Mouse (Mus musculus) v-Abl transformed pro-B cells (cell line): ENCODE measurements around the gene Psmf1.

Source experiments
- in situ Hi-C, 2 experiments: fragments of 400-800 bp; cut with MboI; formaldehyde crosslinking; loops; one replicate each; pipeline ENCODE4 v1.15.1; 2025; ENCODE audit not compliant: unreplicated experiment in 2 of 2

Psmf1 gene

DNA sequence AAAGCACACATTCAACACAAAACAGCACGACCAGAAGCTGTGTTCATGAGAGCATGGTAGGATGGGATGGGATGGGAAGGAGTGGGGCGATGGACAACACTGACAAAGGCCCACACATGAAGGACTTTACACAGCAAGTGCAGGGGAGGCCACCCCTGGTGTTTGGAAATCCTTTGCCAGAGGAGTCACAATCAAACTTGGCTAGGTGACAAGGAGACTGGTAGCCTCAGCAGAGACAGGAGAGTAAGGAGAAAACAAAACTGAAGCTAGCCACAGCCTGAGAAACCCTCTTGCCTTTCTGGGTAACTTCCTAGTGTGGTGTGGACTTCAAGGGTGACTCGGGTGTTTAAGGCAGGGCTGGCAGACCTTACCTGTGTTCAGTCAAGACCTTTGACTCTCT lies 4.9 kb downstream of the Psmf1 start:
- in situ Hi-C loops: loop anchor here (25.0 kb wide), 4 partner anchors 623 to 1602 kb away; partner anchors contain the start of genes Zfp120 (in 2 of the 2), Cst7 (in 1 of the 2) and Pygb (in 1 of the 2)

DNA sequence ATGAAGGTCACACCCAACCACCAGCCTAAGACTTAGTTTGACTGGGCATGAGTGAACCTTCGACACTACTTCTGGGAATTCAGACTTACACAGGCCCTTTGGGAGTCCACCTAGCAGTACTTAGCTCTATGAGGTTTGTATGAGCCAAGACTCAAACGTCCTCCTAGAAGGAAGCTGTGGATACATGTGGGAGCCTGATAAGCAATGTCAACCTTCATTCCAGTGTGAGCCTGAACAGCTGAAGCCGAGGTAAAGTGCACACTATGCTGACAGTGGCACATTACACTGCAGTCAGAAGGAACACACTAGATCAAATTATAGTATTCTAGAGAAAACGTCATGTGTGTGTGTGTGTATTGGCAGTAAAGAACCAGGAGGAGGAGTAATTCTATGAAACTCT lies 5.5 kb downstream of the Psmf1 start:
- in situ Hi-C loops: loop anchor here (25.0 kb wide), 4 partner anchors 624 to 1601 kb away; partner anchors contain the start of genes Zfp120 (in 2 of the 2), Cst7 (in 1 of the 2) and Pygb (in 1 of the 2)

DNA sequence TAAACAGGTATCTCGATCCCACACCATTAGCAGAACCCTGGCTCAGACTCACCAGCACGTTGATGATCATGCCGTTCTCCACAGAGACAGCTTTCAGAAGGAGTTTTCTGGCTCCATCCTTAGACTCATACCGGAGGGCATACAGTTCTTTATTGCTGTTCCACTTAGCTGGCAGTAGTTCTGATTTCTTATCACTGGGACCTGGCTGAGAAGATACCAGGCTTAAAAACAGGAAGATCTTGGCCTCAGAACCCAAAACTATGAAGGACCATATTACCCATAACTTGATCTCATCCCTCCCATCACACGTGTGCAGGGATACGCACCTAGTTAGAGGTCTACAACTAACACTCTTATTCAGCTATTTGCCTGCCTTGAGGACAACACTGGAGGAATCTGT lies 8.6 kb downstream of the Psmf1 start:
- in situ Hi-C loops: loop anchor here (25.0 kb wide), 4 partner anchors 627 to 1598 kb away; partner anchors contain the start of genes Zfp120 (in 2 of the 2), Cst7 (in 1 of the 2) and Pygb (in 1 of the 2)

DNA sequence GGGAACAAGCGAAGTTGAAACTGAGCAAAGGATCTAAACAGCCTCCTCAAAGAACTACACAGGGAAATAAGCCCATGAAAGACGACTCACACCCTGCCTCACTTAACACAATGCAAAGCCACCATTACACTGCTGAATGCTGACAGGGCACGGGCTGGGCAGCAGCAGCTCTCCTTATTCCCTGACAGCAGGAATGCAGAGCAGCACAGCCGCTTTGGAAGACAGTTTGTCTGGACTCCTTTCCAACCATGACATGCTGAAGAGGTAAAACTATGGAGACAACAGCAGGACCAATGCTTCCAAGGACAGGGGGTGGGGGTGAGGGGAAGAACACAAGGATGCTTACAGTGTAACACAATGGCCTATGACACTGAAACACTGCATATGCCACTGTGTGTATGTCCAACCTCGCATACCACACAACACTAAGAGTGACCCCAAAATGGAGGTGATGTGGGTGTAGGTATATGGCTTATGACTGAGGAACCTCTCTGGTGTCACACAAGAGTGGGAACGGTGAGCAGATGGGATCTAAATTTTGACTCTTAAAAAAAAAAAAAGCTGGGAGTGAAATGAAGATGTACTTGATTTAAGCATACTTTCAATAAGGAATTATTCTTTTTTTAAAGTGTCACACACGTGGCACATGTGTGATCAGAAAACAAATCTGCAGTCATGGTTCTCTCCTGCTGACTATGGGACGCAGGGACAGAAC lies 10.7 kb downstream of the Psmf1 start:
- in situ Hi-C loops: loop anchor here (25.0 kb wide), 4 partner anchors 629 to 1596 kb away; partner anchors contain the start of genes Zfp120 (in 2 of the 2), Cst7 (in 1 of the 2) and Pygb (in 1 of the 2)

DNA sequence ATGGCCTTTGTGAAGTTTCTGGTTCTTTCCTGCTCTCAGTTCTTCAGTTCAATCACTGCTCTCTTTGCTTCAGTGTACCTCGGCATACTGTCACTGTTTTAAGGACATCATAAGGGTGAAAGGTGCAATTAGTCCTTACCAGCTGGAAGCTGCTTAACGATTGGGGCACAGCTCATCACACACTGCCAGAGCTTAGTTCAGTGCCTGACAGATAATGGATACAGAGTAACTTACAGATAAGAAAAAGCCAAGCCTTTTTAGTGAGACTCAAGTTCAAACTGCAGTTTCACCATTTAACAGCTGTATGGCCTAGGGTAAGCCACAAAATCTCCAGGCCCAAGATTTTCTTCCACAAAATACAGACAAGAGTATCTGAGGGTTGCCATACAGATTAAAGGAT lies 19.9 kb downstream of the Psmf1 start:
- in situ Hi-C loops: no loop called here

DNA sequence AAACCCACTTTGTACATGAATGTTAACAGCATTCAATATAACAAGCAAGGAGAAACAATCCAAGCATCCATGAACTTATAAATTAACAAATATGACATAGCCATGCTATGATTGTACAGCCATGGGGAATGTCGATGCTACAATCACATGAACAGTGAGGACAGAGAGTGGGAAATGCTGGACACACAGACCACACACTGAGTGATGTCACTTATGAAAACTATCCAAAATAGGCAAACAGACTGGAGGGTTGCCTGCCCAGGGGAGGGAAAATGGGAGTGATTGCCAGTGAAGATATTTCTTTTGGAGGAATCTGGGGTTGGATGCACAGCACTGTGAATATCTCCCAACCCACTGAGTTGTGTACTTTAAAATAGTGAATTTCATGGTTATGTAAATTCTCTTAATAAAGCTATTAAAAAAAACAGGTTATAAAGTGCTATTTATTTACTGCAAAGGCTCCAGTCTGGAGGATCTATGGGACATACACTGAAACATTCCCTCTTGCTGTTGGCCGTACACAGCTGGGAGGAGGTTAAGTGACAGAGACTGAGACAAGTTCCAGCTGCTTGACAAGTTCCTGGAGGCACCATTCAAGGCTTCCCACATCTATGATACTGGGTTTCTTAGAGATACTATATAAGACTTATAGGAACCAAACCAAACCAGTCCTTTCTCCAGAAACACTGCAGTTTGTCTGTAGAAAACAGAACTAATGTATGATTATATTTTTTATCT lies 27.5 kb downstream of the Psmf1 start:
- in situ Hi-C loops: no loop called here

DNA sequence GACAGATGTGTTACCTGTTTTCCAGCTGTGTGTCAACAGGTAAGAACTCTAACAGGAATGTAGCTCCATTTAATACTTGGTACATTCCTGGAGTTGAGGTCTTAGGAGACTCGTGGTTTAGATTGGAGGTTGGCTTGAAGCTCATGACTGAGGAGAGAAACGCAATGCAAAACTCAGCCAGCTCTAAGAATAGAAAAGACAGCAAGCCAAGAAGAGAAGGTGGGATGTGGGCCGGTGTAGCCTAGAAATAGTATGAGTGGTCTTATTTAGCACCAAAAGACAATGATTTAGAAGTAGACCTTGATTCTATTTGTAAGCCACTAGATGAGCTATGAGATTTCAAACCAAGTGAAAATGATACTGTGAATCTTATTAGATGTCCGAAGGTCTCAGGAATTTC lies 28.5 kb downstream of the Psmf1 start:
- in situ Hi-C loops: no loop called here

DNA sequence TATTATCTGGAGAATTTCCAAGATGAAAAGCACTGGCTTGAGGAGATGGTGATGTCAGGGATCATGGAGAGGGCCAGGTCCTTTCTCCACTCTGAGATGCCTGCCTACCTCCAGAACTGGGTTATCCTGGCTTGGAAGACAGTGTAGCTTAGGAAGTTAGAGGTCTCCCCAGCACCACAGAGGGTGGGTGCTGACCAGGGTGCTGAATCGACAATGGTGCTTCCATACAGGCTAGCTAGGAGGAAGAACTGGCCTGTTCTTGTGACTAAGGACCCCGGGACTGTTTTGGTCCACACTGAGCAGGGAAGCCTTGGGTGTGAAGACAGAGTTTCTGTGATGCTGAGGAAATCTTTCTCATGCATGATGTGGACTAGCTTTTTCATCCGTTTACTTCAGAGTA lies 31.3 kb downstream of the Psmf1 start:
- in situ Hi-C loops: no loop called here

DNA sequence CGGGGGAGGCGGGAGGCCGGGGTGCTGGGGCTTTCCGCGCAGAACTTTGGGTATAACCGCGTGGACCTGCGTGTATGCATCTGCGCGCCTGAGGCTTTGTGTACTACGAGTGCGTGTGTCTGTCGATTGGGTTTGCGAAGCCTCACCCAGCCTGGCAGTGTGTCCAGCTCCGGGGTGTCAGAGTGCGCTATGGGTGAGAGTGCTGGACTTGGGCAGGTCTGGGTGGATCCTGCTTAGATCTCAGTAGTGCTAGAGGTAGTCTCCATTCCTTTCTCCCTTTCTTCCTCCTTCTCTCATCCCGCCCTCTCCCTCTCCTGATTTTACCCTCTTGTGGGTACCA lies 41.2 kb downstream of the Psmf1 start:
- in situ Hi-C loops: no loop called here

DNA sequence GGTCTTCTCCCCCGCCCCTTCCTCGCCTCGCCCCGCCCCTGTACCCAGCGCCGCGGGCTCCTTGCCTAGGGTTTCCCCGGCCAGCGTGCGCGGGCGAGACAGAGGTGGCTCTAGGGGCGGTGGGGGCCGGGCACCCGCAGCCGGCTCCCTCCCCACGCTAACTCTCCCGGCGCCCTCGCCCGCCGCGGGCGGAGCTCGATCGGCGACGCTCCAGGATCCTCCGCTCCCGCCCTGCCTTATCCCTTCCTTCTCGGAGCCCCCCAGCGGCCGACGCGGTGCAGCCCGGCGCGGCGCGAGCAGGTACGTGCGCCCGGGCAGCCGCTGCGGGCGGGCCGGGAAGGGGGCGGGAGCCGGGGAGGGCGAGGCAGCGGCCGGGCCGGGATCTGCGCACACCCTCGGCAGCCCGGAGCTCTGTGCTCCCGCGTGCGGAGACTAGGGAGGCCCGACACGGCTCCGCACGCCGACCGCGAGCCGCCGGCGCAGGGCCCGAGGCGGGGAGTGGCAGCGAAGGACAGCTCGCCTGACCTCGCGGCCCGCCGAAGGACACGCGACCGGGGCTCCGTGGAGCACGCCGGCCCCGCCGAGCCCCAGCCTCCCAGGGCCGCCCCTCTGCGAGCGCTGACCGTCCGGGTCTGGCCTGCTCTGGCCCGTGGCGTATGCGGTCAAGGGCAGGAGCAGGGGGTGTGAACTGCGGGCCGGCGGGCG lies 41.7 kb downstream of the Psmf1 start:
- in situ Hi-C loops: no loop called here

DNA sequence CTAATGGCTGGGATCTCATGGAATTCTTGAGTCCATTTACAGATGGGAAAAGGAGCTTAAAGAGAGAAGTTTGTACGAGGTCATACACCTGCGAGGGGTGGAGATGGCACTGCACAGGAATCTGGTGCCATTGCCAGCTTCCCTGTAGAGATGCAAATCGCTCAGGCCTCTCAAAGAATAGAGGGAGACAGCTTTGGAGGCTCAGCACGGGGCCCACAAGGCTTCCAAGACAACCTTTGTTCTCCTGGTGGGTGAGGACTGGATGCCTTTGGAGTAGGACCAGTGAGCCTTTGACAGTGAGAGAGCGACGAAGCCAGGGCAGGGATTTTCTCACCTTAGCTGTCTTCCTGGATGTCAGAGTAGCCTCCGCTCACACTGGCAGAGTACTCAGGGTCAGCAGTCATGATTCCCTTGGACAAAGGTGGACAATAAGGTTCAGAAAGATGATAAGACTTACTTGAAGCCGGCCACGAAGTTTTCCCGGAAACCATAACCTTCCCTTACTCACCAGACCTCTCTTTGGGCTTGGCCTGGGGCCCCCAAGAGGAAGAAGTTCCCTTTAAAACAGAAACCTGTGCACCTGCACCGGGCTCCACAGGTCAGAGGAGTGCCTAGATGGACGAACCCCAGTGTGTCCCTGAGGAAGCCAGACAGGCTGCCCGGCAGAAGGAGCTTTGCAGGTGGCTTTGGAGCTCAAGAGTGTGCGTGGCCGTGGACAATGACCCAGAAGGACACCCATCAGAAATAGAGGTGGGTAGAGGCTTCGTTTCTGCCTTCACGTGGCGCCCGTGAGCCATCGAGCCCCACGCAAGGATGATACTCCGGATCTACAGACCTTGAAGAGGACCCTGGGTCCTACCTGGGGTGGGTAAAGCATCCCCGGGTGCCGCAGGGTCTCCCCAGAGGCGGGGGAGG lies 42.5 kb downstream of the Psmf1 start, which contains the start of gene Tmem74b:
TSS of gene Tmem74b (plus strand) at position 778 of the 915 bp plus-strand sequence.
- in situ Hi-C loops: no loop called here

DNA sequence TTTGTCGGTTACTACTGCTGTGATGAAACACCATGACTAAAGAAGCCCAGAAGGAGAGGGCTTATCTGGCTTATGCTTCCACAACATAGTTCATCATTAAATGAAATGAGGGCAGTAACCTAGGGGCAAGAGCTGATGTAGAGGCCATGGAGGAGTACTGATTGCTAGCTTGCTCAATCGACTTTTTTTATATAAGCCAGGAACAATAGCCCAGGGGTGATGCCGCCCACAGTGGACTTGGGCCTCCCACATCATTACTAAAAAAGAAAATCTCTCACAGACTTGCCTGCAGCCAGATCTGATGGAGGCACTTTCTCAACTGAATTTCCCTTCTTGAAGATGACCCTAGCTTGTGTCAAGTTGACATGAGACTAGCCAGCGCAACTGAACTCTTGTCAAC lies 61.0 kb downstream of the Psmf1 start:
- in situ Hi-C loops: loop anchor here (5.0 to 25.0 kb wide), 3 partner anchors 181 to 996 kb away; partner anchors contain the start of genes Vsx1 (in 2 of the 2) and Nsfl1c (in 1 of the 2)

DNA sequence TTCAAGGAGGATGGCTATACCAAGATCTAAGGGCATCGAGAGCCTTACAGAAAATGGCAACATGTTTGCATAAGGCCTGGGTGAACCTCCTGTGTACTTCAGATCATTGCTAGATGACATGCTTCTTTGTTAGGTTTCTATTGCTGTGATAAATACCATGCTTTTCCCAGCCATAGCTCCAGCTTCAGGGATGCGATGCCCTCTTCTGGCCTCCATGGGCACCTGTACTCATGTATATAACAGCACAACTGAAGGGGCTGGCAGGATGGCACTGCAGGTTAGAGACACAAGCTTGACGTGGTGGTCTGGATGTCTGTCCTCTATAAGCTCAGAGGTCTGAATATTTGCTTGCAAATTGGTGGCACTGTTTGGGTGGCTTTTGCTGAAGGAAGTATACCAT lies 61.6 kb downstream of the Psmf1 start:
- in situ Hi-C loops: loop anchor here (5.0 to 25.0 kb wide), 3 partner anchors 180 to 995 kb away; partner anchors contain the start of genes Vsx1 (in 2 of the 2) and Nsfl1c (in 1 of the 2)

DNA sequence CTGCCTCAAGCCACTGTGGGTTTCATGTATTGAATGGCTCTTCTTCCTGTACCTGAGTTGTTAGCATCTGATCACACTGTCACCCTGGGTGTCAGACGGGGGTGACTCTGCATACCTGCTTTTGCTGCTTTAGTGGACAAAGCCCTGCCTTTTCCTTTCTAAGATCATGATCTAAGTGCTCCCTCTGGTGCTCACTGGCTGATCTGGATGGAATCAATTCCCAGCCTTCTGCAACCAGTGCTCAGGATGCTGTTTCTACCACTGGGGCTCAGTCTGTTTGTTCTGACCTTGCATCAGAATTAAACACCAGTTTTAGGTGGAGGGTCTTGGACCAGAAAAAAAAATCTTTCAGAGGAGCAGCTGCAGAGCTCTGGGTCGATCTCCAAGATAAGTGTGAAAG lies 67.8 kb downstream of the Psmf1 start:
- in situ Hi-C loops: loop anchor here (25.0 kb wide), 1 partner anchor 989 kb away; the partner anchor contains the start of gene Vsx1 (in 2 of the 2)

DNA sequence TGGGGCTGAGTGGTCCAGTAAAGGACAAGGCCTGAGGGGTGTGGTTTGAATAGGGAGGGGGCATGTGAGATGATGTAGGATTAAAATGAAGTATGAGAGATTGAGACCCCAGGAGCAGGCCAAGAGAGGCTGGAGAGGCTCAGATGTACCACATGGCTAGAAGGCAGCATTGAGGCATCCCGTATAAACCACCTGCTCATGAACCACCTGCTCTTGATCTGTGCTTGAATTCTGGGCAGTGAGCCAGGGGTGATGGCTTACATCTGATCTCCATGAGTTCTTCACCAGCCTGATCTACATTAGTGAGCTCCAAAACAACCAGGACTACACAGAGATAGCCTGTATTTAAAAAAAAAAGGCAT lies 73.0 kb downstream of the Psmf1 start:
- in situ Hi-C loops: no loop called here

DNA sequence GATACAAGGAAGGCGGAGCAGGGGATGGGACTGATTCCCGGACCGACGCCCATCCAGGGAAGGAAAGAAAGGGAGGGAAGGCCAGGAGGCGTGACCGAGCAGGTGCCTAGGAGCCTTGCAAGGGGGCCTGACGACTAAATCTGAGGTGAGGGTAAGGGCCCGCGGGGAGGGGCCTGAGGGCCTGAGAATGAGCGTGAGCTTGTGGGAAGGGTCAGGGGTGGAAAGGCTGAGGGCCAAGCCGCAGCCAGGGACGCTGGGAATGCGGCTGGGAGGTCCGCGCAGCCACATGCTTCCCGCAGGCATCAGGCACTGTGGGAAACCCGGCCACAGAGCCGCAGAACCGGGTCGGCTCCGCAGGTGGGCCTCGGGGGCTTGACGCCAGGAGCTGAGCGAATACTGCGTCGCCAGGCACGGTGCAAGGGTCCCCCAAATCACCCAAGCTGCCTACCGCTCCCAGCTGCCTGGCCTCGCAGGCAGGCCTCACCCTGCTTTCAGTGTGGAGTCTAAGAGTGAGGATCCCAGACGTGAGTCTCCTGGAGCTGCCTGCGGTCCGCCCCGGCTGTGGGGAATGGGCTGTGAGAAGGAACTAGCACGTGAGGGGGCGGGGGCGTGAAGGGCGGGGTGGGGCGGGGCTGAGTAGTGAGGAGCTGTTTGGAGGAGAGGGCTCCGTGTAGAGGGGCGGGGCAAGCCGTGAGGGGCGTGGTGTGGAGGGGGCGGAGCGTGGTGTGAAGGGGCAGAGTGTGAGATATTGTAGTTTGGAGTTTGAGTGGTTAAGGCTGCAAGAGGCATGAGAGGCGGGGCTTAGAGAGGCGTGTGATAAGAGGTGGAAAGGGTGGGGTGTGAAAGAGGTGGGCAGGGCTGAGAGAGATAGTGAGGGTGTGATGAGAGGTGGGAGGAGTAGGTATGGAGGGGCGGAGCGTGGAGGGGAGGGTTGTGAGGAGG lies 73.7 kb downstream of the Psmf1 start:
- in situ Hi-C loops: no loop called here

DNA sequence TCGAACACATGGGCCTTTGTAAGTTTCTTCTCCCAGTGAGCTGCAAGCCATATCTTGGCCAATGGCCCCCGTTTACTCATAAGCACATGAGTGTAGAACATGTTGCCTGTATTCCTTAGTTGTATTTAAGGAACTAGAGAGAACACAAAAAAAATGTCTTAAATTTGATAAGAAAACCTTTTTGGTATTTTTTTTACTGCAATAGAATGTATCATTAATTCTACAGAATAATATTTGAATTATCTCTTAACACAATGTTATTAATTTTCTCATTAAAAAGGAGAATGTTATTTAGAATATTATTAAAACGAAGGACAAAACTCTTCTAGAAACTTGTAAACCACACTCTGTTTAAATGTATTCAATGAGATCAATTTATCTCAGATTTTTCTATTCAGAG lies 75.6 kb downstream of the Psmf1 start, which contains the start of gene Rad21l:
TSS of gene Rad21l (minus strand) at position 101 of the 400 bp plus-strand sequence.
- in situ Hi-C loops: no loop called here
